Mouse (Mus musculus) CD4-positive, CD25-positive, alpha-beta regulatory T cell, adult 2 months (primary cell): ENCODE measurements around the gene 2310007B03Rik.

ENCODE experiments used
- DNase-seq: peaks from one replicate; pipeline ENCODE4 v3.0.0-alpha.2; 2012; ENCODE audit warnings: low read depth, low spot score

The 2310007B03Rik gene

GRCm38 (mm10) chr1:93159566-93160500, 915 bp downstream of the 2310007B03Rik start:
- DNase-seq = no peak

GRCm38 (mm10) chr1:93158916-93159315, 1.8 kb downstream of the 2310007B03Rik start:
- no peak for DNase-seq

- DNase-seq = no peak
Observed at GRCm38 (mm10) chr1:93157566-93157965, 3.2 kb downstream of the 2310007B03Rik start.

- no peak for DNase-seq
Observed at GRCm38 (mm10) chr1:93150907-93151661, 9.7 kb downstream of the 2310007B03Rik start.

GRCm38 (mm10) chr1:93144176-93144575, 16.6 kb downstream of the 2310007B03Rik start:
- no peak for DNase-seq

GRCm38 (mm10) chr1:93142871-93143270, 17.9 kb downstream of the 2310007B03Rik start:
- no peak for DNase-seq

- no peak for DNase-seq
Observed at GRCm38 (mm10) chr1:93139713-93140112, 21.0 kb downstream of the 2310007B03Rik start.

- DNase-seq = no peak
Observed at GRCm38 (mm10) chr1:93138534-93138933, 22.2 kb downstream of the 2310007B03Rik start.

- DNase-seq = no peak
Observed at GRCm38 (mm10) chr1:93135036-93135526, 25.7 kb downstream of the 2310007B03Rik start, which contains the start of gene Agxt. Agxt (plus strand) TSS chr1:93135240.

GRCm38 (mm10) chr1:93132676-93133075, 28.1 kb downstream of the 2310007B03Rik start:
- DNase-seq = no peak

- DNase-seq = no peak
Observed at GRCm38 (mm10) chr1:93130242-93130983, 30.3 kb downstream of the 2310007B03Rik start.

GRCm38 (mm10) chr1:93128710-93129349, 31.9 kb downstream of the 2310007B03Rik start:
- no peak for DNase-seq

GRCm38 (mm10) chr1:93128209-93128608, 32.5 kb downstream of the 2310007B03Rik start:
- DNase-seq = no peak

GRCm38 (mm10) chr1:93125256-93125655, 35.5 kb downstream of the 2310007B03Rik start:
- no peak for DNase-seq

- DNase-seq = no peak
Observed at GRCm38 (mm10) chr1:93124066-93124465, 36.7 kb downstream of the 2310007B03Rik start.

GRCm38 (mm10) chr1:93123179-93123854, 37.4 kb downstream of the 2310007B03Rik start:
- DNase-seq = no peak

- DNase-seq = no peak
Observed at GRCm38 (mm10) chr1:93118816-93119215, 41.9 kb downstream of the 2310007B03Rik start.

GRCm38 (mm10) chr1:93115471-93115870, 45.3 kb downstream of the 2310007B03Rik start:
- DNase-seq = no peak

GRCm38 (mm10) chr1:93114713-93115463, 45.9 kb downstream of the 2310007B03Rik start:
- DNase-seq = peak; percentile 71

GRCm38 (mm10) chr1:93102700-93103099, 58.0 kb downstream of the 2310007B03Rik start:
- DNase-seq = no peak
